Mouse (Mus musculus) megakaryocyte, embryonic 14.5 days (primary cell): ENCODE data around the gene Nfib.

Experiments
- FLI1 ChIP-seq: IDR thresholded peaks from 2 replicates; pipeline ENCODE4 v1.6.1; 2012; ENCODE audit warnings: low read length, inconsistent platforms, mixed read lengths
- GATA1 ChIP-seq: IDR thresholded peaks from 3 replicates; pipeline ENCODE4 v1.6.1; 2012; ENCODE audit warnings: mixed read lengths, low read length, inconsistent platforms, borderline replicate concordance

GRCm38 (mm10) chr4:82483871-82484270, 221.7 kb downstream of the Nfib start:
- TF ChIP-seq FLI1 (no peak), GATA1 (no peak)
